Mouse (Mus musculus) thymus, adult 2 months (tissue): ENCODE results near the gene Jmjd7.

Experiments
- CTCF ChIP-seq: fragments of 200-500 bp; IDR thresholded peaks from 2 replicates; pipeline ENCODE4 v1.5.1; 2012; ENCODE audit warnings: mild to moderate bottlenecking, control low read depth, low read length, moderate library complexity, borderline replicate concordance; ENCODE audit not compliant: control insufficient read depth, poor library complexity, insufficient read depth; ENCODE audit errors: extremely low read depth
- POLR2A ChIP-seq: fragments of 200-500 bp; IDR thresholded peaks from 2 replicates; pipeline ENCODE4 v1.6.1; 2012; ENCODE audit warnings: mild to moderate bottlenecking, low read length, control low read depth, moderate library complexity; ENCODE audit not compliant: control insufficient read depth, poor library complexity, insufficient read depth; ENCODE audit errors: extremely low read depth

GRCm38 (mm10) chr2:120054771-120055552, 27.7 kb downstream of the Jmjd7 start:
- no peak for TF ChIP-seq CTCF
- TF ChIP-seq POLR2A, result no peak
